Mouse (Mus musculus): ENCODE results near the gene Antxr2.

Gene Antxr2

GRCm38 (mm10) chr5:98030902-98031641 is at the start of gene Antxr2:
Antxr2 (minus strand) TSS chr5:98031043.
- DNase-seq (ENCODE audit: low spot score) = peak; percentile 62

- no peak for DNase-seq (ENCODE audit: low spot score)
Measured at GRCm38 (mm10) chr5:98076612-98077011, 45.8 kb upstream of the Antxr2 start.

- no peak for DNase-seq (ENCODE audit: low spot score)
Measured at GRCm38 (mm10) chr5:98069191-98069590, 38.3 kb upstream of the Antxr2 start.

GRCm38 (mm10) chr5:98055275-98055674 is 24.4 kb upstream of the Antxr2 start:
- no peak for DNase-seq (ENCODE audit: low spot score)

GRCm38 (mm10) chr5:98054834-98055233 is 24.0 kb upstream of the Antxr2 start:
- no peak for DNase-seq (ENCODE audit: low spot score)

- DNase-seq (ENCODE audit: low spot score) = no peak
Measured at GRCm38 (mm10) chr5:98034928-98035327, 4.1 kb upstream of the Antxr2 start.

- no peak for DNase-seq (ENCODE audit: low spot score)
Measured at GRCm38 (mm10) chr5:98034207-98034606, 3.4 kb upstream of the Antxr2 start.

- no peak for DNase-seq (ENCODE audit: low spot score)
Measured at GRCm38 (mm10) chr5:98032803-98033420, 2.1 kb upstream of the Antxr2 start.

- peak; percentile 79 for DNase-seq (ENCODE audit: low spot score)
Measured at GRCm38 (mm10) chr5:98030091-98030901, 547 bp downstream of the Antxr2 start.

- no peak for DNase-seq (ENCODE audit: low spot score)
Measured at GRCm38 (mm10) chr5:98027688-98028389, 3.0 kb downstream of the Antxr2 start.

- DNase-seq (ENCODE audit: low spot score) = no peak
Measured at GRCm38 (mm10) chr5:98025921-98026320, 4.9 kb downstream of the Antxr2 start.

- no peak for DNase-seq (ENCODE audit: low spot score)
Measured at GRCm38 (mm10) chr5:98024545-98024944, 6.3 kb downstream of the Antxr2 start.

GRCm38 (mm10) chr5:98021518-98021917 is 9.3 kb downstream of the Antxr2 start:
- no peak for DNase-seq (ENCODE audit: low spot score)

- no peak for DNase-seq (ENCODE audit: low spot score)
Measured at GRCm38 (mm10) chr5:98020658-98021057, 10.2 kb downstream of the Antxr2 start.

- no peak for DNase-seq (ENCODE audit: low spot score)
Measured at GRCm38 (mm10) chr5:98019396-98019795, 11.4 kb downstream of the Antxr2 start.

- DNase-seq (ENCODE audit: low spot score) = no peak
Measured at GRCm38 (mm10) chr5:98018162-98018561, 12.7 kb downstream of the Antxr2 start.

GRCm38 (mm10) chr5:98016247-98017203 is 14.3 kb downstream of the Antxr2 start:
- DNase-seq (ENCODE audit: low spot score) = no peak

GRCm38 (mm10) chr5:98005751-98006150 is 25.1 kb downstream of the Antxr2 start:
- DNase-seq (ENCODE audit: low spot score) = no peak

- DNase-seq (ENCODE audit: low spot score) = no peak
Measured at GRCm38 (mm10) chr5:97999261-97999824, 31.5 kb downstream of the Antxr2 start.

- DNase-seq (ENCODE audit: low spot score) = no peak
Measured at GRCm38 (mm10) chr5:97996500-97997176, 34.2 kb downstream of the Antxr2 start.
